Mouse (Mus musculus) limb, embryonic 14.5 days (tissue): ENCODE measurements around the gene Ptgfrn. TPM values are rescaled to one million over a fixed set of nuclear protein-coding genes. Genes with fewer than 3 reads are reported as not detected.

Experiments used
- ATAC-seq: fragments of 200-750 bp; cut with Nextera tagmentation; 2 replicates; pipeline ENCODE4 v1.8.0; 2017; ENCODE audit warnings: low read depth, moderate number of reproducible peaks, moderate TSS enrichment; ENCODE audit not compliant: low FRiP score
- DNase-seq: peaks from one replicate; pipeline ENCODE4 v3.0.0-alpha.2; 2015; ENCODE audit warnings: low spot score
- H3K27ac ChIP-seq: fragments of 300-500 bp; sonication (generic); replicated peaks from 2 replicates; pipeline ENCODE4 v1.5.1; 2014; ENCODE audit warnings: low read depth, mild to moderate bottlenecking, low read length, moderate library complexity, mixed read lengths
- H3K27me3 ChIP-seq: fragments of 300-500 bp; sonication (generic); 2 replicates; pipeline ENCODE4 v1.6.1; 2014; ENCODE audit warnings: low read length, mixed read lengths; ENCODE audit not compliant: control insufficient read depth, insufficient read depth
- H3K36me3 ChIP-seq: fragments of 300-500 bp; sonication (generic); 2 replicates; pipeline ENCODE4 v1.6.1; 2014; ENCODE audit warnings: mild to moderate bottlenecking, low read length, moderate library complexity, mixed read lengths; ENCODE audit not compliant: control insufficient read depth, insufficient read depth
- H3K4me1 ChIP-seq: fragments of 300-500 bp; sonication (generic); 2 replicates; pipeline ENCODE4 v1.6.1; 2014; ENCODE audit warnings: antibody characterized with exemption, low read length, mixed read lengths; ENCODE audit not compliant: control insufficient read depth, insufficient read depth
- H3K4me2 ChIP-seq: fragments of 300-500 bp; sonication (generic); replicated peaks from 2 replicates; pipeline ENCODE4 v1.6.1; 2014; ENCODE audit warnings: low read depth, mild to moderate bottlenecking, low read length, moderate library complexity; ENCODE audit not compliant: severe bottlenecking
- H3K4me3 ChIP-seq: fragments of 300-500 bp; sonication (generic); replicated peaks from 2 replicates; pipeline ENCODE4 v1.5.1; 2014; ENCODE audit warnings: low read length
- H3K9ac ChIP-seq: fragments of 300-500 bp; sonication (generic); 2 replicates; pipeline ENCODE4 v1.6.1; 2014; ENCODE audit warnings: mild to moderate bottlenecking, low read depth, low read length, moderate library complexity; ENCODE audit not compliant: severe bottlenecking
- H3K9me3 ChIP-seq: fragments of 300-500 bp; sonication (generic); 2 replicates; pipeline ENCODE4 v1.6.1; 2016; ENCODE audit warnings: low read length; ENCODE audit not compliant: control insufficient read depth
- POLR2A ChIP-seq: fragments of 200-500 bp; IDR thresholded peaks from 2 replicates; pipeline ENCODE4 v1.8.0; 2012; ENCODE audit warnings: inconsistent platforms, mild to moderate bottlenecking, moderate library complexity, borderline replicate concordance; ENCODE audit not compliant: insufficient read depth, insufficient read length; ENCODE audit errors: extremely low read depth
- WGBS: fragments of 180-500 bp; shearing (Covaris S2); extraction: QIAGEN DNeasy Blood & Tissue Kit; methylation state at CpG from one replicate; pipeline ENCODE4 v1.1.7; 2014; 5-methylcytosine and 5-hydroxymethylcytosine counted together
- polyA plus RNA-seq, 2 experiments: library from polyadenylated mRNA; depleted of rRNA in 1 of 2; stranded (reverse) in 1 of 2; unstranded in 1 of 2; fragments of >200 nt; fragmentation: Nextera tagmentation in 1 of 2; extraction: Ambion mirVana in 1 of 2; gene quantifications; 2 replicates each; pipeline versions ENCODE4 v1.2.1 to v1.2.3; 2012 to 2014

Gene Ptgfrn
- polyA plus RNA-seq, 2 experiments: 10.7 to 44.5 TPM

DNA sequence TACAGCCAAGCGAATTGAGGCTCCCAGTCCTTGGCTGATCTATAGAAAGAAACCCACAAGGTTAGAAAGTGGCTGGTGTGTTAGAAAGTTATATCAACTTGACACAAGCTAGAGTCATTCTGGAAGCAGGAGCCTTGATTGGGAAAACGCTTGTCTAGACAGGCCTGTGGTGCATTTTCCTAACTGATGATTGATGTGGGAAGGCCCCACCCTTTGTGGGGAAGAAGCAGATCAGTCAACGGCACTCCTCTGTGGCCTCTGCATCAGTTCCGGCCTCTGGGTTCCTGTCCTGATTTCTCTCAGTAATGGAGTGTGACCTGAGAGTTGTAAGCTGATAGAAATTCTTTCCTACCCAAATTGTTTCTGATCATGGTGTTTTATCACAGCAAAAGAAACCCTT is 76.4 kb downstream of the Ptgfrn start:
- no peak overlapping the region for H3K4me2 ChIP-seq

DNA sequence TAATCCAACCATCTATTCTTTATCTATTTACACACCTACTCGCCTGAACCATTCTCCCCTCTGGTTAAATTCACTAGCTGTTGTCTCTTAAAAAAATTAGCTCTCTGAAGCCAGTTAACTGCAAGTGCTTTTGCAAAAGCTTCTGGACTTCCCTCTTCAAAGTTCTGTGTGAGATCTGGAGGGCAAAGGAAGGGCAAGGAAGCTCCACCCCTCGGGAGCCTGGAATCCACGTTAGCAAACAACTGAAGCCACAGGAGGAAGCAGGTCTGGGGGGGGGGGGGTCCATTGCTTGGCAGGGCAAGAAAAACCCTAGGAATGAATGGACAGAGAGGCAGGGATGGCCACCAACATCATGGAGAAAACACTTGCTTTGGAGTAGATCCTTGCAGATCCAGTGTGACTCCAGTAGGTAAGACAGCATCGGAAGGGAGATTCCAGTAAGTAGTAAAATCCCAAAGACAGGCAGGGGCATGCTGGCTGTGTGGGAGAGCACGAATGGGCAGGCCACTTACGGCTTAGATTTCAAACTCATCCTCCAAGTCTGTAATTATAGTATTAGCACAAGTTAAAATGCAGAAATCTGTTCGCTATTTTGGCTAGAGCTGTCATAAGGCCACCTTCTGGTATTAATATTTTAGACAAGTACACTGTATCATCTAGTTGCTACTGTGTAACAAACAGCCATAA is 78.5 kb downstream of the Ptgfrn start:
- Histone ChIP-seq H3K4me3 (no peak overlapping the region), H3K4me1 (0 out of 2 replicates have a peak, but pooled peaks cover 7% of the 10 kb centered on the region), H3K36me3 (0 out of 2 replicates have a peak, but pooled peaks cover 4% of the 10 kb centered on the region), H3K4me2 (no peak overlapping the region), H3K27me3 (no peaks in the 10 kb centered on the region), H3K9me3 (no peaks in the 10 kb centered on the region), H3K9ac (no peak overlapping the region), H3K27ac (no peak overlapping the region)
- no peak for ATAC-seq
- TF ChIP-seq POLR2A: no peak
- WGBS: 54% methylated on average over 7 of the region's 7 CpGs
- DNase-seq: no peak

More for the DNA sequence above, 76.4 kb downstream of the Ptgfrn start:
- Histone ChIP-seq H3K9ac (no peak overlapping the region), H3K27ac (no peak overlapping the region), H3K36me3 (0 out of 2 replicates have a peak, but pooled peaks cover 4% of the 10 kb centered on the region), H3K27me3 (no peaks in the 10 kb centered on the region), H3K4me1 (peaks cover 11% of the 10 kb centered on the region; the same call in 1 of the 2 replicates), H3K9me3 (no peaks in the 10 kb centered on the region), H3K4me3 (no peak overlapping the region)
- DNase-seq: no peak
- ATAC-seq: no peak
- 57% methylated on average over 4 of the region's 4 CpGs for WGBS
- TF ChIP-seq POLR2A: no peak

DNA sequence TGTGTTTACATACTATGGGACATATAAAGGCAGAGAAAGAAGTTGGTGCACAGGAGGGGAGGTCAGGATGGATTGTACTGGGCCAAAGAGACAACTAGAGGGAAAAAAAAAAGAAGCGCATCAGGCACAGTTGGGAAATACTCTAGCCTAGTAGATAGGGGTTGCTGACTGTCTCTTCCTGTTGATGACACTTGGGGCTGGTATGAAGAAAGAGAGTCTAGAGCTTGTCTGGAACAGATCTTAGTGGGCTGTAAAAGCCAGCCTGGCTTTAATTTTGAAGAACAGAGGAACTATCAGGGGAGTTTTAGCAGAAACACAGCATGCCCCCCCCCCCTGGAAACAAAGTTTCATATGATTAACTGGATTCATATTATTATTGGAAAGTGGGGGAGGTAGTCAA is 79.4 kb downstream of the Ptgfrn start:
- no peak for DNase-seq
- no peak overlapping the region for H3K4me2 ChIP-seq
- no peaks in the 10 kb centered on the region for H3K9me3 ChIP-seq
- no peaks in the 10 kb centered on the region for H3K27me3 ChIP-seq
- 0 out of 2 replicates have a peak, but pooled peaks cover 7% of the 10 kb centered on the region for H3K4me1 ChIP-seq
- no peak overlapping the region for H3K27ac ChIP-seq
- ATAC-seq: no peak
- no peak overlapping the region for H3K4me3 ChIP-seq
- no peaks in the 10 kb centered on the region for H3K36me3 ChIP-seq
- H3K9ac ChIP-seq: no peak overlapping the region
- WGBS: 100% methylated on average over 1 of the region's 1 CpGs
- no peak for TF ChIP-seq POLR2A

DNA sequence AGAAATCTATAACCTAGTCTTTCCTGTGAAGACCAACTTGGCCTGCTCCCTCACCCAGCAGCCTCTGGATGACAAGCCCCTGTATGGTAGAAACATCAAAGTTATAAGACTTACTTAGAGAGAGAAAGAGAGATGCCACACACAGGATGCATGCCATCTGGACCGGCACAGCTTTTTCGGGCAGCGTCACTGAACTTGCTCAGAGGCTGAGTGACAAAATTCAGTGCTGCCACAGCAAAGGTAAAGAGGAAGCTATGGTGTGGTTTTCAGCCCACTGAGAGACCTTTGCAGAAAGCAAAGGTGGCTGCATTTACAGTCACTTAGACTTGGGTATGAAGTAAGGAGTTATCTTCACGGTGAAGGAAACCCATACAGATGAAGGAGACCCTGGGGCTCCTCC is 80.7 kb downstream of the Ptgfrn start, which contains the start of gene Cd101:
Gene Cd101, minus strand, starts transcription at position 218 of the 400 bp plus-strand sequence.
- H3K4me3 ChIP-seq: no peak within 1 kb of the TSS
- H3K9me3 ChIP-seq: no peaks in the 10 kb centered on the region
- no peak for ATAC-seq
- H3K27ac ChIP-seq: no peak within 1 kb of the TSS
- H3K9ac ChIP-seq: no peak within 1 kb of the TSS
- no peak within 1 kb of the TSS for H3K4me2 ChIP-seq
- 0 out of 2 replicates have a peak, but pooled peaks cover 7% of the 10 kb centered on the region for H3K4me1 ChIP-seq
- H3K27me3 ChIP-seq: no peaks in the 10 kb centered on the region
- no peak for DNase-seq
- WGBS: 85% methylated on average over 4 of the region's 4 CpGs
- TF ChIP-seq POLR2A: no peak
- no peaks in the 10 kb centered on the region for H3K36me3 ChIP-seq

DNA sequence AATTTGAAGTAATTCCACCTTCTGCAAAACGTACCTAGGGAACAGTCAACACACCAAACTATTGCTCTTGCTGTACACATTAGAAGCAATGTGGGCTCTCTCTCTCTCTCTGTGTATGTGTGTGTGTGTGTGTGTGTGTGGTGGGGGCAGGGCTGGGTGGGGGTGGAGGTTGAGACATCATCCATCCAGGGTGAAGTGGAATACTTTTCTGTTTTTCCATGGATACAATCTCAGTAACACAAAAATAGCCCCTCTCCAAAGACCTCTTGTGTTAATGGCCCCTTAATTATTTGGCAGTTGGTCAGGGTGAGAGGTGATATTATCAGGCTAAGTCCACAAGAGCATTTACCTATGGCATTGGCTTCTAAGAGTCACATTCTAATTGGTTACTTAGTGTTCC is 83.3 kb downstream of the Ptgfrn start:
- 79% methylated on average over 1 of the region's 1 CpGs for WGBS
- no peaks in the 10 kb centered on the region for H3K9me3 ChIP-seq
- H3K4me1 ChIP-seq: 0 out of 2 replicates have a peak, but pooled peaks cover 7% of the 10 kb centered on the region
- no peaks in the 10 kb centered on the region for H3K27me3 ChIP-seq
- no peak overlapping the region for H3K4me3 ChIP-seq
- no peaks in the 10 kb centered on the region for H3K36me3 ChIP-seq
- H3K9ac ChIP-seq: no peak overlapping the region
- DNase-seq (no peak), ATAC-seq (no peak)
- no peak for TF ChIP-seq POLR2A
- no peak overlapping the region for H3K27ac ChIP-seq
- H3K4me2 ChIP-seq: no peak overlapping the region
